Mouse (Mus musculus) urinary bladder, postnatal 10 days (tissue): Measurements from ENCODE around the gene Rhbdf2.

Source experiments
- DNase-seq: peaks from one replicate; pipeline ENCODE4 v3.0.0; 2022; ENCODE audit warnings: low spot score

Rhbdf2 gene

DNA sequence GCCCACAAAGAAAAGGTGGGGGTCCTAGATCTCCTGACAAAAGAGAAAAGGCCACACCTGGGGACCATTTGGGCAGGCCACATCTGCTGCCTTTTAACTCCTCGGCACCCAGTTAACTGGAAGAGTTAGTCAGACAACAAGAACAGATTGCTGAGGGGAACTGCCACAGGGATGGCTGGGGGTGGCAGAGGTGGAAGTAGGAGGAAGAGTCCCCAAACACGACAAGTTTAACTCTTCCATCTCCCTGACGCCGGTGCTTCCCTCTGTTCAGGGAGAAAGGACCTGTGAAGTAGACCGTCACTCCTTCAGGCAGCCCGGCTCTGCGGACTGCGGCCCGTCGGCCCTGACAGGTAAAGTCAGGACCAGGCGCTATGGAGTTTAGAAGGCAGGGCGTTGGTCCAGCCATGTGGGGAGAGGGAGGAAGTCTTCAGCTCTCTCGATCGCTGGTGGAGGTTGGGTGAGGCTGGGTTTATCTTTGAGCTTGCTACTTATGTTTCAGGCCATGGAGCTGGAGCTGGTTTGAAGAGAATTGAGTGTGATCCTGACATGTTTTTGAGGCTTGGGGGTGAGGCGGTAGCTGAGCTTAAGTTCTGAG lies 32.3 kb upstream of the Rhbdf2 start:
- no peak for DNase-seq

DNA sequence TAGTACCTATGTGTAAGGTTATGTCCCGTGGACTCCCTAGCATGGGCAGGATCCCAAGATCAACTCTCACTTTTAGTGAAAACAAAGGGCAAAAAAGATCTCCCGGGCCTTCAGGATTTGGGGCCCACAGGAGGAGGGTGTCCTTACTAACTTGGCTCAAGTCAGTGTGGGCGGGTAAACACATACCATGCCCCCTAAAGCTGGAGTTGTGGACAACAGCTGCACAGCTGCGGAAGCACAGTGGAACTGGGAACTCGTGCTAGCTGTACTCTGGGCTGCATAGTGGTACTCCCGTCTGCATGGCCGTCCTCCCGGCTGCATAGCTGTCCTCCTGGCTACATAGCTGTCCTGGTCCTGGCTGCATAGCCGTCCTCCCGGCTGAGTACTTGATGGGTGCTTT lies 31.4 kb upstream of the Rhbdf2 start:
- DNase-seq: no peak

DNA sequence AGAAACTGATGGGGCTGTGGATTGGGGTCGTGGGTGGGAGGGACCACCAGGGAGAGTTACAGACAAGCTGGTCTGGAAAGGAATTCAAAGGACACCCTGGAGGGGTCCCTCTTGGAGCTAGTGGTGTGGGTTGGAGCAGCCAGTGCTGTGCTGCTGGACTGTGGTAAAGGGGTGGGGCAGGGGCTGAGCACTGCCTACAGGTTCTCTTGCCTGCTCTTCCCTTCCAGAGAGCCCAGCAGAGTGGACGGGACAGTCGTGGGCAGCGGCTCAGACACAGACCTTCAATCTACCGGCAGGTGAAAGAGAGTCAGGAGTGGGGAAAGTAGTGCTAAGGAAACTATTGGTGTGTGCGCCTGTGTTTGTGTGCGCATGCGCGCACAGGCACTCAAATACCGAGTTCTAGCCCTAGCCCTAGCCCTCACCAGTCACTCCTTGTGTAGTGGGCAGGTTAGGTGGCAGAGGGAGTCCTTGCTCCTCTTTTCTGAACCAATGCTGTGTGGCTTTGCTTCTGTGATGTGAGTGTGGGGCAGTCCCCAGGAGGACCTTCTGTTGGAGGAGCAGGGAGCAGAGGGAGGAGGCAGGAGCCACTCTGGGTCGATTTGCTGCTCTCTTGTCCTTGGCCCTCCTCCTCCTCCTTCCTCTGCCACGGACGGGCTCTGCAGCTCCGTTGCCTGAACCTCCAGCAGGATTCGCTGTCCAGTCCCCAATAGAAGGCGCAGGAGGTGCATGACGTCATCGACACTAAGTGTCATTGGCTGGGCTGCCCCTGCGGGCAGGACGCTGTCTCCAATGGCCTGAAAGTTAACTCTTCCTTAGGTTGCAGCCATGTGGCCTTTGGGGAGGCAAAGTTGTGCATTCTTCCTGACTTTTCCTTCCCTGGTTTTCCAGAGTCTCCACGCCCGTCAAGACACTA lies 30.7 kb upstream of the Rhbdf2 start:
- peak; percentile 63 for DNase-seq

DNA sequence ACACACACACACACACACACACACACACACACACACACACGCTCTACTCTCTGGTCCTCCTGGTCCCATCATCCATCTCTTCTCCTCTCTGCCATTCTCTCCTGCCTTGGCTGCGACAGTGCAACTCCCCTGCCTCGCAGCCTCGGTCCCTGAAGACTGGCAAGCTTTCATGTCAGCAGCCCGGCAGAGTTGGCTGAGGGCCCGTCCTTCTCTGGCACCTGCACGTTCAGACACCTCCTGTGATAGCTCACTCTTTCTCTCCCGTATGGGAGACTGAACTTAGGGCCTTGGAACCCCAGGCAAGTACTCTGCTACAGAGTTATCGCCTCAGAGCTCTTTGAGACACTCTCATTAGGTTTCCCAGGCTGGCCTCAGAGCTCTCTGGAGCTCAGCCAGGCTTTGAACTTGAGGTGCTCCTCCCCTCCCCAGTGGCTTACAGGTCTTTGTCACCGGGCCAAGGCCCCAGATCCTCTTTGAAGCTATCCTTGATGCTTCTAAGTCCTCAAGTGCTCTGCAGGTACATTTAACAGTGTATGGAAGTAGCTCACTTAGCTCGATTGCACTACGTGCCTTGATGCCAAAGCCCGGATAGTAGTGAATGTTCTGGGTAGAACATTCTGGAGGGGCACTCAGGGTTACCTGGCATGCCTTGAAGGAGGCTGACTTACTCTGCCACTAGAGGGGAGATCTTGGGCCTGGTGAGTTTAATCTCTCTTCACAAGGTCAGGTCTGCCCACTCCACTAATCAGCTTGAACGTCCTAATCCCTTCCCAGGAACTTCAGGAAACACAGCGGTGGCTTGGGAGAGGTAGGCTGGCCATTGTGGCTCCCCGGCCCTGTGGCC lies 29.8 kb upstream of the Rhbdf2 start:
- DNase-seq: no peak

DNA sequence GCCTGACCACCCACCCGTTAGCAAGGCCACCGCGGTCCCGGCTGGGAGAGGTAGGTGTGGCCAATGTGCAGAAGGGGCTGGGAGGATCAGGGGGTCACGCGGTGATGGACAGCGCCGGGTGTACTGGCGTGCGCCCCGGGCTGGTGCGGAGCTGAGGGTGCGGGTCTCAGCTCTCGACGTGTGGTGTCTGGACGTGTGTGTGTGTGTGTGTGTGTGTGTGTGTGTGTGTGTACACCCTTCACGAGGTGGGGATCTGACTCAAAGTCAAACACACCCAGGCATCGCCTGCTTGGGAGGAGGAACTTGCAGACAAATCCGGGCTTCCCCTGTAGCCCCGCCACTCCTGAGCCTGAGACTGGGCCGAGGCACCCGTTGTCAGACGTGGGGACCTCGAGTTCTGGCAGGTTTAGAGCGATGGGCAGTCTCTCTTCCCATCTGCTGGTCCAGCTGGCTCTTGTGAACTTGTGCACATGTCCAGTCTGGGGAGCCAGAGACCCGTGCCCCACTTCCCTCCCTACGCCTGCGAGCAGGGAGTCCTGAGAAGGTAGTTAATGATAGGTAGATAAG lies 27.5 kb upstream of the Rhbdf2 start, which contains the start of gene Cygb:
TSS of gene Cygb (minus strand) at position 59 of the 567 bp plus-strand sequence.
- DNase-seq: no peak

DNA sequence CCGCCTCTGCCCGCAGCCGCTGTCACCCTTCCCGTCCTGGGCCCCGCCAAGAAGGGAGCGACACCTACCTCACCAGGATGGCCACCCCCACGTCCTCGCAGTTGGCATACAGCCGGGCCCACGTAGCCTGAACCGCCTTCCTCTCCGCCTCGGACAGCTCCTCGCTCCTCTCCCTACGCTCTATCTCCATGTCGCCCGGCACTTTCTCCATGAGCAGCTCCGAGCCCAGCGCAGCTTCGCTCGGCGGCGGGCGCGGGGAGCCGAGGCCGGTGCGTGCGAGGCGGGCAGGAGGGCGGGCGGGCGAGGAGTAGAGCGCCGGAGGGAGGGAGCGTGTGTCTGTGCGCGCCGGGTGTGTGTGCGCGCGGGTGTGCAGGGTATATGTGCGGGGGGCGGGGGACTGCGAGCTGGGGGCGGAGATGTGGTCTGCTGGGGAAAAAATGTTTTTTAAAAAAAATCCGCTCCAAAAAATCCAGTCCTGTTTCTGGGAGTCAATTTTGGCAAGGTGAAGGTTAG lies 26.9 kb upstream of the Rhbdf2 start:
- no peak for DNase-seq

DNA sequence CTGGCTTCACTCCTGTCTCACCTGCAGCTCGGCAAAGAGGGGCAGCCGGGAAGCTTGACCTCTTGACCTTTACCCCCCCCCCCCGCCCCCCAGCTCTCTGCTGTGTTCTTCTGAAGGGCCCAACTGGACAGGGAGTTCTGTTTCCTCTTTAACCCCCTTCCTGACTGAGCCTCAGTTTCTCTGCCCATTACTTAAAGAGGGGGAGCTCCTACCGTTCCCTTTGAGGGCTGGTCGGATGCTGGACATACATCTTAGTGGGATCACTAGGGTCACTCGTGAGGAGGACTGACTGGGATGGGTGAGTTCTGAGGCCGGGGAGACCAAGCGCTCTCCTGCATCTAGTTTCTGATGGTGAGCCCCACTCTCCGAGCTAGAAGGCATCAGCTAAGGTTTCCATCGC lies 26.4 kb upstream of the Rhbdf2 start, which contains the start of gene Prcd:
TSS of gene Prcd (plus strand) at position 301 of the 400 bp plus-strand sequence.
- DNase-seq: no peak

DNA sequence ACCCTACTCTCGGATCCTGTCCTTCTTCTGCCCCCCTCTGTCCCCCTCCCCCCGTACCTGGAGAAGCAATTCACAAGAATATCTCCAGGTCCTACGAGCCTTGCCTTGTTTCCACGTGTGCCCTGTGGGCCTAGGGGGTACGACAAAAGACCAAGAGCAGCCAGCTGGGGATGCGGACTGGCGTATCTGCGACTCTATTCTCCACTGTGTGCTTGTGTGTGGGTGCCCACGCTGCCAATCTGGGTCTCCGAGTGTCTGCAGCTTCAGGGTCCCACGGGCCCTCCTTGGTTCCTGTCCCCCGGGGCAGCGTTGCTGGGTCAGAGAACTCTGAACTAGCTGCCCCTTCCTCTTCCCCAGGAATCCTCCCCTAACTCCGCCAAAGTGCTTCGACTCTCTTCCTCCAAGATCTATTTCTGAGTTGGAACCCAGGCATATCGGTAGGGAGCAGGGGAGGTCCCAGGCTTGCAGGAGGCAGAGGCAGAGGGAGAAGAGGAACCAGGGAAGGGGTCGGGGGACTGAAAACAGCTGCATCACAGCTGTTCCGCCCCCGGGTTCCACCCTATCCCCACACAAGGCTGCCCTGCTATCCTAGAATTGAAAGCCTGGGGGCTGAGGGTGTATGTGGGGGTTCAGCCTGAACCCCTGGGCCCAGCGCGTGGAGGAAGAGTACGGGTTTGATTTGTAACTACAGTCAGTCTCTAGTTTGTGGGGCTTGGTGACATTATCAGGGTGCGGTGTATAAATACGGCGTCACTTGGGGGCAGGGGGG lies 25.7 kb upstream of the Rhbdf2 start:
- no peak for DNase-seq

DNA sequence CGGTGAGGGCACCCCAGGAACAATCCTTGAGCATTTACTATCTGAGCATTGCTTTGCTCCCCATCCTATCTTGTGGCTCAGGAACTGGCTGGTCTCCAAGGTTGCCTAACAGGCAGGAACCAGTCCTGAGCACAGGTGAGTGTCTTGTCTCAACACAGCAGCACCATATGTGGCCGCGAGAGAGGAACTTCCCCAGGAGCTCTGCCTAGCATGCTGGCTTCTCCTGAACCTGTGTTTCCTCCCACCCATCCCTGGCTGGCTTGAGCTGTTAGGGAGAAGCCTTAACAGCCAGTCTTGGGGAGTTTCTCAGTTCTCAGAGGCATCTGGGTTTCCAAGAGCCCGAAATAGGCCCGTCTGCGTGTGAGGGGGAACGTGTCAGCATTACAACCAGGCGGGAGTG lies 24.5 kb upstream of the Rhbdf2 start:
- no peak for DNase-seq

DNA sequence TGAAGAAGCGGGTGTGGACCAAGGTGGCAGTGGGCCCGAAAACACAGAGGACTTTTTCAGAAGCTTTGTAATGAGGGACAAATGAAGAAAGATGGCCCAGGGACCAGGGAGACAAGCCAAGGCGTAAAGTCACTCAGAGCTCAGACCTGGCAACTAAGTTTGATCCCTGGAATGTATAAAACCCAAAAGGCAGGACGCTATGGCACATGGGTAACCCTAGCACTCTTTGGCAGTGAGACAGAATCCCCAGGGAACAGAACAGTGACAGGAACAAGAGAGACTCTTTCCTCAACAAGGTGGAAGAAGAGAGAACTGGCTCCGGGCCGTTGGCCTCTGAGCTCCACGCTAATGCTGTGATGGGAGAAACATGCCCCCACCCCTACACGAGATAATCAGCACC lies 24.0 kb upstream of the Rhbdf2 start:
- no peak for DNase-seq

DNA sequence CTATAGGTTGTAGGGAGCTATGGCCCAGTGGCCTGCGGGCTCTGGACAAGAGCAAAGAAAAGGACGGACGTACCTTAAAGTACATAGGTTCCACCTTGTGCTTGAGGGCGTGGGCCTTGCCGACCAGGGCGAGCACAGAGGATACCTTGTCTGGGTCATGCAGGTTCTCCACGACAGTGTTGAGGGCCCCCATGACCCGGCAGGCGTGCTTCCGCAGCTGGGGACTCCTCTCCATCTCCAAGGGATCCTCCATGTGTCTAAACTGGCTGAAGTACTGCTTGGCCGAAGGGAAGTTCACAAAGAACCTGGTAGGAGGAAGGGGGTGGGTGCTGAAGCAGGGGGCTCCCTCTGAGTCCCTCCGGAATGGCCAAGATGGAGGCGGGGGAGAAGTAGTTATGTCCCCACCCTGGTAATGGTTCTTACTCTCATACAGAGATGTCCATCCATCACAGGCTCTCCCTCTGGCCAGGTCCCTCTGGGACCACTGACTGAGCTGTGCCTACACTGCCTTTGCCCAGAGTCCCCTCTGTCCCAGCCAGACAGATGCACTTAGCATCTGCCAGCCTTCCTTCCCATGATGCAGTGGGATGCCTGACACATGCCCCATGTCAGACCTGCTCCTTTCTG lies 23.0 kb upstream of the Rhbdf2 start:
- DNase-seq: no peak

DNA sequence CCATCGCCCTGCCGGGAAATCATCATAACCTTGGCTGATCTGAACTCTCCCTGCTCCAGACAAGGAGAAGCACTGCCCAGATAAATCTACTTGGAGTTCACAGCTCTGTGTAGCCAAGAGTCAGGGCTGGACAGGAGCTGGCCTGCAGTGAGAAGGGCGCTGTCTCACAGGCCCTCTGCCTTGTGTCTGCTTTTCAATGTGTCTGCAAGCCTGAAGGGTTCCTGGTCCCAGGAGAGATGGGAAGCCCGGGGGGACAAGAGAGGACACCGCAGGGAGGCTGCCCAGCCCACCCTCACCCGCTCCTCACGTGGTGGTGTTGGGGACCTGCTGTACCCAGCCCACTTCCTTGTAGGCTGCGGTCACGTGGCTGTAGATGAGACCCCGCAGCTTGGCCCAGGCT lies 22.2 kb upstream of the Rhbdf2 start:
- no peak for DNase-seq

DNA sequence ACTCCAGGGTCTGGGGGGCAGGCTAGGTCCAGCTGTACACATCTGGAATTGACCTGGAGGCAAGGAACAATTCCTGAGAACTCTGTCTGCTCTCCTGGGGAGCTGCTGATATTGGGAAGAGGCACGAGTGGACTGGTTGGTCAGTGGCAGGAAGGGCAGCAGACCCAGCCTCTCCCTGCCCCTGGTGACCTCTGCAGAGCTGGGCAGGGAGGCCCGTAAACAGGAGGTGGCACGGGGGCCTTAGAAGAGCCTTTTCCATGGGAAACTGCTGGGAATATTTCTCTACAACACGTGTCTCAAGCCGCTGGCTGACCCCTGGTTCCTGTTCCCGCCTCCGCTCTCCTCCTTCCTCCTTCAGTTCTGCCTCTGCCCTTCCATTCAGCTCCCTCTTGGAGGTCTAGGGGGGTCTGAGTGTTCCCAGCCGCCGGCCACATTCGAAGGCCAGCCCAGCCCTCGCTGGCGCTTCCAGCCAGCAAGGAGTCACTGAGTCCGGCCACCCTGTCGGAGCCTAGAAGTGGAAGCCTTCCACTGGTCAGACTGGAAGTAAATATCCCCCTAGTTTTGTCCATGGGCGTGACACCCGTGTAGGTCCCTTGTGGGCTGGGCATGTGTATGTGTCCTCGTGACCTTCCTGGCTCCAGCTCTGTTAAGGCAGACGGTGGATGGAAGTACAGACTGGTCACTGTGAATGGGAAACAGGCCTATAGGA lies 21.5 kb upstream of the Rhbdf2 start:
- no peak for DNase-seq

DNA sequence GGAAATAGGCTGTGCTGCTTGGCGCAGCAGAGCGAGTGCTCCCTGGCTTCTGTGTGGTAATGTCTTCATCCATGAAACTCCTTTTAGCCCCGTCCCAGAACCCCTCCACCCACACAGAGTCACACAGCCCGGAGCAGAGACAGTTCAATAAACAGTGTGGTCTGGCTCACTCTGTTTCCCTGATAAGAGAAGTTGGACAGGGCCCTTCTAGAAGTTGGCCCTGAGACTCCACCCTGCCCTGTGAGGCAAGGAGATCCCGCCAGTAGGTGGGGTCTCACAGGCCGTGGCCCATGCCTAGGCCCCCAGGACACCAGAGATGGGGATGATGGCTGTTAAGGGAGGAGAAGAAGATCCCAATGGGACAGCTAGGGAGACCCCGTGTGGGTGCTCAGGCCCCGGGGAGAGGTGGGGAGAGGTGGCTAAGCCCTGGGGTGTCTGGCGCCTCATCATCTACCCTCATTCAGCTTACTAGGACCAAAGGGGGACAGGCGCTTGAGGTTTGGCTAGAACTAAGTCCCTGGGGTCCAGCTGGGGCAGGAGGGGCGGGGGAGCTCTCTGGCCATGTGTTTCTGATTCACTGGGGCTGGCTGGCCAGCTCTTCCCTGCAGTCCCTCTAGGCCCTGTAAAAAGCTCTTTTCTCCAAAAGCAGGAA lies 20.6 kb upstream of the Rhbdf2 start:
- no peak for DNase-seq

DNA sequence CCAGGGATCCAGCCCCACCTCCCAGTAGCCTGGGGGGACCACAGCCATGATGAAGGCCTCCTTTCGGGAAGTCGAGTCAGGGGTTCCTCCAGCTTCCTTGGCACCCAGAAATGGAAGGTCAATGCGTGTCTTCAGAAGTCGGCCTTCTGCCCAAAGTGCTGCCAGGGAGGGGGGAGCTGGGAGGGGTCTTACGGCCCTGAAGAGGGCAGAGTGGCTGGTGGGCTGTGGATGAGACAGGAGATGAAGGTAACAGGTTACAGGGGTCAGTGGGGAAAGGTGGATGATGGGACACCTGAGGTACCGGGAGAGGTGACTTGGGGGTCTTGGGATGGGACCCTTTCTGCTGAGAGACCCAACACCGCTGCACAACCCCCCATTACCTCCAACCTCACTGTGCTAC lies 20.0 kb upstream of the Rhbdf2 start:
- DNase-seq: no peak

DNA sequence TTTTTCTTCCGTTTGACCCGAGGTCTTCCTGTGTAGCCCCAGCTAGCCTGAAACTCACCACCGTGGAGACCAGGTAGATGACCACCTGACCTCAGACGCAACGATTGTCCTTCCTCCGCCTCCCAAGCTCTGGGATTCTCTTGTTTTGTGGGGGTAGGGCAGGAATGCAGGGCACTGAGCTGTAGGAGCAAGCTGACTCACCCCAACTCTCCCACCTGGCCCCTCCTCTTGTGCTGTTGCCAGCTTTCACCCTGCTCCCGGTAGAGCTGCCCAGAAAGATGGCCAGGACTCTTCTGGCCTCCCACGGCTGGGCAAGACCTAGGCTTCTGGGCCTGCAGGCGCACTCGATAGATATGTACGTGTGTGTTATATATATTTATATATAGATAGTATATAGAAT lies 19.3 kb upstream of the Rhbdf2 start:
- no peak for DNase-seq

DNA sequence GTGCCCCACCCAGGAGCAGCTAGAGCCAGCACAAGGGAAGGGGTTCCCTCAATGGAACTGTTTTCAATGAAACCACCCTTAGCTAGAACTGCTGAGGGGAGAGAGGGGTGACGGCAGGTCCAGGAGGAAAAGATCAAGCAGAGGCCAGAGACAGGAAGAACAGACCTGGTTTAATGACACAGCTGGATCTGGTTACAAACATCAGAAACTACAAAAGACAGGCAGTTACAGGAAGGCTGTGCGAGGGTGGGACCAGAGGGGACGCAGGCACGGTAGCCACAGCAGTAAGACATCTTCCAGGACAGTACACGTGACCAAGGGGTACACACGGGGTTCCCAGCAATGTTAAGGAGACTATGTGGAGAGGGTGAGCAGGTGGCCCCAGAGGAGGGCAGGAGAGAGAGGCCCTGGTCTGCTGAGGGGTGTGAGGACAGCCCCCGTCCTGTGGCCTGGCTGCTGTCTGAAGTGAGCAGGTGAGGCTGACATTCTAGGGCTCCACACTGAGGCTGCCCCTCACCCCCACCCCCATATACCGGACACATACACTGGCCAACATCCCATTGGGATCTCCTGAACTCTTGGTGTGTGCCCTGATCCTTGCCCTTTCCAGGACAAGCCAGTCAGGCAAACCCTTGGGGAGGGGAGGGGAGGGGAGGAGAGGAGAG lies 18.8 kb upstream of the Rhbdf2 start:
- DNase-seq: no peak

DNA sequence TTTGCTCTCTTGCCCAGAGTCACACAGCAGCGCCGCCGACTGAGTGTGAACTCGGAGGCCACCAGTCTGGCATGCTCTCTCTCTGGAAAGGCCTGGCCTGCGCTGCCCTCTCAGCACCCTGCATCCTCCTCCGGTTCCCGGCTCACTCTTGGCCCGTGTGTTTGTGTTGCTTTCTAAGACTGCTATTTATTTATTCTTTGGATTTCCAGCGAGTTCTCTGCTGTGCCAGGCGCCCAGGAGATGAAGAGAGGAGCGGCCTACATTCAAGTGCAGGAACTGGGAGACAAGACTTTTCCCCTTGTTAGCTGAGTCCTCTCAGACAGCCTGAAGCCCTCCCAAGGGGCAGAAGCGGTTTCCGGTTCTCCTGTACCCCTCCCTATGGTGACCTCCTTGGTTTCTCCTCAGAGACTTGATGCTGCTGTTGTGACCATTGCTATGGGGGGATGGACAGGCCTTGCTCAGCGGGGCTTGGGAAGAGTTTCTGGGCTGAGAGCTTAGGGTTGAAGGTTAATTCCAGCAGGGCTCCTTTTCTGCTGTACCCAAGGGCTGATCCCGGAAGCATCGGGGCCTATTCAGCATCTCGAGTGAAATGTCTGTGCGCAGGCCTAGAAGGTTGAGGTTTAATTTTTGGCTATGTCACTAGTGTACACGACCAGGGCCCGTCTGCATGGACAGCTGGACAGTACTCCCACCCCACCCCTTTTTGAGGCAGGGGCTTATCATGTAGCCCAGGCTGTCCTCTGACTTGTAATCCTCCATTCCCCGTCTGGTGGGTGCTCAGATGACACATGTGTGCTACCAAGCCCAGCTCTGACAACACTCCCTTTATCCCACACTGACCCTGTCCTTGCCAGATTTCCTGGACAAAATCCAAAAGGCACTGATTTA lies 17.6 kb upstream of the Rhbdf2 start:
- DNase-seq: no peak
